Mouse (Mus musculus) urinary bladder, postnatal 25 days (tissue): ENCODE data around the gene Ikzf3.

Experiments used
- DNase-seq: peaks from one replicate; pipeline ENCODE4 v3.0.0; 2022; ENCODE audit warnings: low spot score

The Ikzf3 gene

GRCm38 (mm10) chr11:98568326-98568725 is 22.5 kb upstream of the Ikzf3 start:
- DNase-seq: no peak

- DNase-seq: no peak
Measured at GRCm38 (mm10) chr11:98563921-98564414, 18.1 kb upstream of the Ikzf3 start.

DNA sequence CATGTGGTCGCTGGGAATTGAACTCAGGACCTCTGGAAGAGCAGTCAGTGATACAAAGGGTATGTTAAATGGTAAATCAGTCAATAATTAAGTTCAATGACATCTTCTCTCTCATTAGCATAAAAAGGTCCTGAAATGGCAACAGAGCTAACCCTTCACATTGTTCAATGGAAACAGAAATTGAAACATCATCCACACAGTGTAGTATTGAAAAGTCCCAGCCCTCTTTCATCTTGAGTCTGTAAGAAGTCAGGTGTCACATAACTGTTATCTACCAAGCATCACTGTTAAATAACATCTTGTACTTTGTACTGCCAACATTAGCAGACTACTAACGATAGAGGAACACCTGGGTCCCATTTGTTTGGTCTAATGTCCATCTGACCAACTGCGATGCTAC is 17.2 kb upstream of the Ikzf3 start:
- DNase-seq: no peak

DNA sequence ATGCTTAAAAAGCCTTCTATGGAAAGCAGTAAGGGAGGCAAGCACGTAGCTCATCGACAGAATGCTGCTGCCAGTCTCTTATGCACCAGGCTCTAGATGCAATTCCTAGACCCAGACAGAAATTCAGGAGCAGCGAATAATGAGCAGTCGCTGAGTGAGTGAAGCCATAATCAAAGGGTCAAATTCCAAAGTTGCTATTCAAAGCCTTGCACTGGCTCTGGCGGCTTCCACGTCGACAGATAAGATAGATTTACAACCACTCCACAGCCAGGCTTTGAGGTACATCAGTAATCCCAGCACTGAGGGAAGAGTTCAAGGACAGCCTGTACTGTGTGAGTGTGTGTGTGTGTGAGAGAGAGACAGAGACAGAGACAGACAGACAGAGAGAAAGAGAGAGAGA is 15.1 kb upstream of the Ikzf3 start:
- DNase-seq: no peak

GRCm38 (mm10) chr11:98555124-98555700 is 9.4 kb upstream of the Ikzf3 start:
- no peak for DNase-seq

DNA sequence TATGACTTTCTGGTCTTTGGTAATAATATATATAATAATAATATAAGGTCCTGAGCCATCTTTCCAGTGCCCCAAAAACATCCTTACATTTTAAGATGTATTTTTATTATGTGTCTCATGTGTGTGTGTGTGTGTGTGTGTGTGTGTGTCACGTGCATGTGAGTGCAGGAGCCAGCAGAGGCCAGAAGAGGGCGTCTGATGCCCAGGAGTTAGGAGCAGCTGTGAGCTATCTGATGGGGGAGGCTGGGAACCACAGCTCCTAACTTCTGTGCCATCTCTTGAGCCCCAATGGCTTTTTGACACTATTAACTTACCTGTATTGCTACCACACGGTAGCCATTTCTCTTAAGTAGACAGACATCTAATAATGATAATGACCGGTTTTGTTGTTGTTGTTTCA is 8.1 kb upstream of the Ikzf3 start:
- DNase-seq: no peak

- DNase-seq: peak; percentile 89
Measured at GRCm38 (mm10) chr11:98550975-98551828, 5.4 kb upstream of the Ikzf3 start, which contains the start of gene Zpbp2. TSS of gene Zpbp2 (plus strand) at chr11:98551097.

GRCm38 (mm10) chr11:98550311-98550974 is 4.6 kb upstream of the Ikzf3 start:
- no peak for DNase-seq

- no peak for DNase-seq
Measured at GRCm38 (mm10) chr11:98549363-98549762, 3.5 kb upstream of the Ikzf3 start.

DNA sequence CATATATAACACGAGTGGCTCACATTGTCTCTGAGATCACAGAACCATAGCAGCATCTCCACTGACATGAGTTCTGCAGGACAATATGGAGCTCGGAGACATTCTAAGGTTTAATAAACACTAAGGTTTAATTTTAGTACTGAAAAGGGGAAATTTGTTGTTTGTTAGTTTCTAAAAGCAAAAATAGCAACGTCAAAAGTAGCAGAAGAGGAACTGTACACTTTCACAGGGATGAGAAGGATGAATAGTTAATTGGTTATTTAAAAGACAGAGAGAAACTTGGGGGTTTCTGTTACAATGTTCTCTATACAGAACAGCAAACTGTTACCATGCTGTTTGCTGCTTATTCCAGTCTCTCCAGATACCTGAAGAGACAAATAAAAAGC is 1.5 kb upstream of the Ikzf3 start:
- DNase-seq: no peak

DNA sequence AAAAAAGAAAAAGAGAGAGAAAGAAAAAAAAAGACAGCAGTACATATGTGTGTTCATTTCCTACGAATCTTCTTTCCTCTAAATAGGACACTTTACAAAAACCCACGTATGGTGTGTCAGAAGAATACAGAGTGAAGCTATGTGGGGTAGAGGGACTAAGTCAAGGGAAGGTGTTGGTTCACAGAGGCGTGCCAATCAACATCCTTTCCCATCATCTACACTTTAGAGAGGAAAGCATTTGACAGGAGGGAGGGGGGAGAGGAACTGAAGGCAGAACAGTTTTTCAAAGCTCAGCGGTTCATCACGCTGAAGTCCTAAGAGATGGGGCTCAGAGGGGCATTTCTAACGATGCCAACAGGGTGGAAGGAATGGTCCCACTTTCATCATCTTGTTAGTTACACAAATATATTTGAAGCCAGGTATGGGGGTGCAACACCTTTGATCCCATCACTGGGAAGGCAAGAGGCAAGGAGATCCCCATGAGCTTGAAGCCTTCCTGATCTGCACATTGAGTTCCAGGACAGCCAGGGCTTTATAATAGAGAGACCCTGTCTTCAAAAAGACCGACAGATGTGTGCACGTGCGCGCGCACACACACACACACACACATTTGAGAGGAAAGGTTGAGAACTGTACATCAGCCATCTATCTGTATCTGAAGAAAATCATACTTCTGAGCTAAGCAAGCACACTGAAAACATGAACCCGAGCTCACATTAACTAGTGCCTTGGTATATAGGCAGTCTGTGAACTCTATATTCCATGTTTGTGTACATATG is 887 bp upstream of the Ikzf3 start:
- no peak for DNase-seq

GRCm38 (mm10) chr11:98544890-98545677 is 747 bp downstream of the Ikzf3 start:
- DNase-seq: no peak

DNA sequence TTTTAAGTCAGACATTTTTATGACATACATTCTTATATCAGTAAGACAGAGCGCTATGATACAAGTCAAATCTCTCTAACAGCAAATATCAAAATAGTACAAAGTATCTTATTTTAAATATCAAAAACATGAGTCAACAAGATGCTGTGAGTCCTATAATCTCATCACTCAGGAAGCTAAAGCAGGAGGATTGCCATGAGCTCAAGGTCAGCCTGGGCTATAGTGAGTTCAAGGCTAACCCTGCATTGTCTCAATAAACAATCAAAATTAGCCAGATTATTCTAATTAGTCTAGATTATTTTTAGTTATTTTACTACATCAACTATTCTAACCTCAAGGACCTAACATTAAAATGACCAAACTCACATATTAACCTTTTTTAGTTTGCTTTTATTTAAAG is 2.4 kb downstream of the Ikzf3 start:
- DNase-seq: no peak

- DNase-seq: no peak
Measured at GRCm38 (mm10) chr11:98542553-98542952, 3.3 kb downstream of the Ikzf3 start.

GRCm38 (mm10) chr11:98540319-98540718 is 5.5 kb downstream of the Ikzf3 start:
- no peak for DNase-seq

DNA sequence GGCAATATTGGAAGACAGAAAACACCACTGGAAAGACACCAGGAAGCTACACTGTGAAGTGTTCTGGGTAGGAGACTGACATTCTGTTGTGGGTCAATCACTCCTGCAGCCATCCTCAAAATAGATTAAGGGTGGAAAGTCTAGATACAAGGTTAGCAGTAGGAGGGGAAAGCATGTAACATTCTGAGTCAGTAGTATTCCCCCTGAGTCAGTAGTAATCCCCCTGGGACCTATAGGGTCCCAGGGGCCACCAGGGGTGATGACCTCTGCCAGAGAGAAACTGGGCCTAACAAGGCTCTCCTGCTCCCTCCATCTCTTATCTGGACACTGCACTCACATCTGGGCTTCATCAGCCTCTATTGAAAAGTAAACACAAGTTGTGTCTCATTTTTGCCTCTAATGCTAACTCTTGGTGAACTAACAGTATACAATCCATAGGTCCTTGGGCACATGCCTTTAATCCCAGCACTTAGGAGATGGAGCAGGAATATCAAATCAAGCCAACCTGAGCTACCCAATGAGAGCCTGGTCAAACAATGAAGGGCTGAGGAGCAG is 8.3 kb downstream of the Ikzf3 start:
- DNase-seq: no peak

GRCm38 (mm10) chr11:98526824-98527461 is 18.9 kb downstream of the Ikzf3 start:
- DNase-seq: no peak

DNA sequence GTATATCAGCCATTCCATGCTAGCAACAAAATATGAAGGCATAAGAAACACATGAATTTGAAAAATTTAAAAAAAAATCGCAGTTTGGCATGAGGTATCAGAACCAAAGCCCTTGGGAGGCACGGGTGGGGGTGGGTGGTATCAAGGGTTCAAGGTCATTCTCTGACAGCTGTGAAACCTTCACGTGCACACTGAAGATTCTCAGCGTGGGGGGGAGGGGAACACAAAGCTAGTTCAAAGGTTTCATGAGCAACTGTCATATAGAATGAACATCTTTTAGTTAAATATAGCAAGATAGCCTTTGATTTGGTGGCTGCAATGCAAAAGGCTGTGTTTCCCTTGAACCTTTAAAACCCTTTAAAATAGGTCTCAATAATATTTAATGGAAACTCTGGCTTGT is 20.7 kb downstream of the Ikzf3 start:
- no peak for DNase-seq

- no peak for DNase-seq
Measured at GRCm38 (mm10) chr11:98520468-98520867, 25.4 kb downstream of the Ikzf3 start.

- DNase-seq: no peak
Measured at GRCm38 (mm10) chr11:98513356-98513936, 32.4 kb downstream of the Ikzf3 start.
